Mouse (Mus musculus) heart, postnatal 0 days (tissue): ENCODE results near the gene Cfap44. TPM values are rescaled to one million over a fixed set of nuclear protein-coding genes. Genes with fewer than 3 reads are reported as not detected.

Experiments
- ATAC-seq: fragments of 200-750 bp; cut with Nextera tagmentation; 2 replicates; pipeline ENCODE4 v1.8.0; 2017; ENCODE audit warnings: low read depth, moderate number of reproducible peaks, moderate library complexity; ENCODE audit not compliant: insufficient read depth
- DNase-seq: peaks from one replicate; pipeline ENCODE4 v3.0.0-alpha.2; 2016; ENCODE audit warnings: low spot score
- H3K27ac ChIP-seq: fragments of 300-500 bp; sonication (generic); 2 replicates; pipeline ENCODE4 v1.5.1; 2014; ENCODE audit warnings: low read depth, mild to moderate bottlenecking
- H3K27me3 ChIP-seq: fragments of 300-500 bp; sonication (generic); 2 replicates; pipeline ENCODE4 v1.6.1; 2014; ENCODE audit warnings: low read length, mixed read lengths; ENCODE audit not compliant: control insufficient read depth, insufficient read depth
- H3K36me3 ChIP-seq: fragments of 300-500 bp; sonication (generic); replicated peaks from 2 replicates; pipeline ENCODE4 v1.6.1; 2014; ENCODE audit warnings: low read length, mixed read lengths; ENCODE audit not compliant: control insufficient read depth, insufficient read depth
- H3K4me1 ChIP-seq: fragments of 300-500 bp; sonication (generic); 2 replicates; pipeline ENCODE4 v1.6.1; 2014; ENCODE audit warnings: antibody characterized with exemption; ENCODE audit not compliant: control insufficient read depth, insufficient read depth
- H3K4me2 ChIP-seq: fragments of 300-500 bp; sonication (generic); 2 replicates; pipeline ENCODE4 v1.6.1; 2014; ENCODE audit warnings: low read depth, mild to moderate bottlenecking, low read length, moderate library complexity
- H3K4me3 ChIP-seq: fragments of 300-500 bp; sonication (generic); 2 replicates; pipeline ENCODE4 v1.5.1; 2014; ENCODE audit warnings: low read depth, low read length
- H3K9ac ChIP-seq: fragments of 300-500 bp; sonication (generic); replicated peaks from 2 replicates; pipeline ENCODE4 v1.6.1; 2014; ENCODE audit warnings: low read depth, low read length, mixed read lengths
- H3K9me3 ChIP-seq: fragments of 300-500 bp; sonication (generic); replicated peaks from 2 replicates; pipeline ENCODE4 v1.6.1; 2016; ENCODE audit warnings: low read length; ENCODE audit not compliant: control insufficient read depth
- CTCF ChIP-seq: IDR thresholded peaks from 2 replicates; pipeline ENCODE4 v1.5.1; 2016; ENCODE audit warnings: antibody characterized with exemption, control low read depth, low read depth
- EP300 ChIP-seq: IDR thresholded peaks from 2 replicates; pipeline ENCODE4 v1.6.1; 2016; ENCODE audit warnings: antibody characterized with exemption, low read depth
- WGBS: fragments of 180-500 bp; shearing (Covaris S2); extraction: QIAGEN DNeasy Blood & Tissue Kit; methylation state at CpG from one replicate; pipeline ENCODE4 v1.1.7; 2014; 5-methylcytosine and 5-hydroxymethylcytosine counted together
- polyA plus RNA-seq: library from polyadenylated mRNA; unstranded; fragments of >200 nt; fragmentation: Nextera tagmentation; extraction: Ambion mirVana; gene quantifications from 2 replicates; pipeline ENCODE4 v1.2.1, GENCODE M21; 2015
- total RNA-seq: library from RNA; depleted of rRNA; stranded (reverse); fragments of >200 nt; gene quantifications from 2 replicates; pipeline ENCODE4 v1.2.3, GENCODE M21; 2014; ENCODE audit warnings: low replicate concordance; rRNA removed

The Cfap44 gene
- total RNA-seq (not detected in 2 replicates), polyA plus RNA-seq (0.37 TPM in 1 of 2 replicates, not detected in the other)

DNA sequence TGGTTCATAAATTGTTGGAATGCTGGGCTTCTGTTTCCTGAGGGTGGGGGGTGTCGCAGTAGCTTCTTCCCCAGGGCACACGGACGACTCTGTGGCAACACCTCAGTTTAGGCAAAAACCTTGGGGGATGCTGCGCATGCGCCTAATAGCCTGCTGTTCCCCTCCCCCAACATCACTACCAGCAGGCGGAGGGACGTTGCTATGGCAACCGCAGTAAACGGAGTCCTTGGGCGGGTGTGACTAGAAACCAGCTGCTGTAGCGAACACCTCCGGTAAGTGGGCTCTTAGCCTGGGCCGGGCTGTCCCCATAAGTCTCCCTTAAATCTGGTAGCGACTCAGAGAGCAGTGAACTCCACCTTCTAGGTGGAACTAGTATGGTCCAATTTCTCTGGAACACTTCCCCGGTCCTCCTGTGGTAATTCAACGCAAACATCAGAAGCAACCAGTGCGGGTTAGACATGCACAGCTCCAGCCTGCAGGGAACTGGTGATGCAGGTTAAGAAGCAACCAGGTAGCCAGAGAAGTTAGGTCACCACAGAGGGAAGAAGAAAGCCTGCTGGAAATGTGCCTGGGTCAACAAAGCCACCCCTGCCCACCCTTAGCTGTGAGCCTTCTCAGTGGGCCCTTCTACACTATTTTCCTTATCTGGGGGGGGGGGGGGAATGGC is at the start of gene Cfap44:
Gene Cfap44 (plus strand): TSS at position 220 of the 667 bp plus-strand sequence.
- TF ChIP-seq EP300 = no peak
- TF ChIP-seq CTCF = no peak
- 3% methylated on average over 17 of the region's 17 CpGs for WGBS
- no peaks in the 10 kb centered on the region for H3K4me1 ChIP-seq
- no peaks in the 10 kb centered on the region for H3K27me3 ChIP-seq
- 0 out of 2 replicates have a peak, but pooled peaks cover 3% of the 10 kb centered on the region for H3K36me3 ChIP-seq
- ATAC-seq (peak; percentile 72), DNase-seq (peak; percentile 80)
- H3K27ac ChIP-seq = no peak within 1 kb of the TSS
- peak within 1 kb of the TSS; percentile 21 for H3K4me3 ChIP-seq
- H3K9ac ChIP-seq = no peak within 1 kb of the TSS
- H3K9me3 ChIP-seq = no peaks in the 10 kb centered on the region
- peak within 1 kb of the TSS; percentile 54 for H3K4me2 ChIP-seq

GRCm38 (mm10) chr16:44347071-44347901 is 47.3 kb upstream of the Cfap44 start, which contains the start of gene Spice1:
TSS of gene Spice1 (plus strand) at chr16:44347121.
- TF ChIP-seq CTCF (peak; percentile 42), EP300 (peak; percentile 16; the same call in 1 of the 2 replicates)
- Histone ChIP-seq H3K9me3 (no peaks in the 10 kb centered on the region), H3K36me3 (no peaks in the 10 kb centered on the region), H3K9ac (peak within 1 kb of the TSS; percentile 77), H3K4me3 (peak within 1 kb of the TSS; percentile 88), H3K4me1 (peaks cover 20% of the 10 kb centered on the region; the same call in 1 of the 2 replicates), H3K27ac (peak within 1 kb of the TSS; percentile 94), H3K4me2 (peak within 1 kb of the TSS; percentile 73), H3K27me3 (no peaks in the 10 kb centered on the region)
- ATAC-seq (peak; percentile 99), DNase-seq (peak; percentile 90)
- WGBS = under 1% methylated on average over 66 of the region's 67 CpGs

DNA sequence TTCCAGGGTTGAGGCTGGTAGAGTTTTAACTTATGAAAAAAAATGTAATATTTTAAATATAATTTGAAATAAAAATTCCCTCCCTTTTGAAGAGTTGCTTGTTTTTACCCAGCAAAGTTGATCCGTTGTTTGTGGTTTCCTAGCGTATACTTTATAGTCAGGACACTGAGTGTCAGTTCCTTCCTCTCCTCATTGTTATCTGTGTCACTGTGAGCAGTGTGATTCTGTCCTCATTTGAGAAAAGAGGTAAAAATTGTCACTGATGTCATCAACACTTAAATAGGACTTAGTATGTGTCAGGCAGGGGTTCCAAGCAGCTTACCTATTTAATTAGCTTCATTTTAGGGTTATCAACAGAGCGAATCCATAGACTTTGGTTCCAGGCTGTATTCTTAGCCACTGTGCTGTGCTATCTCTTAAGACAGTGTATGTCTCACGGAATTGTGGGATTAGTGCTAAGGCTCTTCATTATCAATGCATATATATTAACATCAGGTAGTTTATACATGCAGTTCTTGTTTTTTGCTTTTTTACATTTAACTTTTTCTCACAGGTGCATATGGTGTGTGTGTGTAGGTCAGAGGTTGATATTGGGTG is 44.7 kb upstream of the Cfap44 start:
- 71% methylated on average over 4 of the region's 4 CpGs for WGBS
- Histone ChIP-seq H3K9ac (no peak overlapping the region), H3K36me3 (no peaks in the 10 kb centered on the region), H3K27me3 (no peaks in the 10 kb centered on the region), H3K4me3 (no peak overlapping the region), H3K27ac (no peak overlapping the region), H3K4me1 (peaks cover 20% of the 10 kb centered on the region; the same call in 1 of the 2 replicates), H3K9me3 (no peaks in the 10 kb centered on the region), H3K4me2 (no peak overlapping the region)
- DNase-seq (no peak), ATAC-seq (no peak)
- TF ChIP-seq CTCF (no peak), EP300 (no peak)

GRCm38 (mm10) chr16:44356291-44356690 is 38.3 kb upstream of the Cfap44 start:
- Histone ChIP-seq H3K9me3 (no peaks in the 10 kb centered on the region), H3K27ac (peak overlapping the region; percentile 71), H3K36me3 (0 out of 2 replicates have a peak, but pooled peaks cover 14% of the 10 kb centered on the region), H3K9ac (no peak overlapping the region), H3K4me2 (no peak overlapping the region), H3K4me1 (no peaks in the 10 kb centered on the region), H3K4me3 (no peak overlapping the region), H3K27me3 (no peaks in the 10 kb centered on the region)
- DNase-seq (no peak), ATAC-seq (no peak)
- no peak for TF ChIP-seq CTCF
- TF ChIP-seq EP300 = no peak
- 49% methylated on average over 7 of the region's 7 CpGs for WGBS

GRCm38 (mm10) chr16:44357571-44358268 is 36.9 kb upstream of the Cfap44 start:
- ATAC-seq (peak; percentile 82), DNase-seq (peak; percentile 72)
- Histone ChIP-seq H3K27ac (peak overlapping the region; percentile 53), H3K9me3 (no peaks in the 10 kb centered on the region), H3K4me2 (no peak overlapping the region), H3K4me3 (no peak overlapping the region), H3K36me3 (0 out of 2 replicates have a peak, but pooled peaks cover 18% of the 10 kb centered on the region), H3K9ac (no peak overlapping the region), H3K27me3 (no peaks in the 10 kb centered on the region), H3K4me1 (no peaks in the 10 kb centered on the region)
- 70% methylated on average over 4 of the region's 4 CpGs for WGBS
- TF ChIP-seq CTCF (no peak), EP300 (no peak)
